Mouse (Mus musculus): ENCODE results near the gene Snd1.
"Not testable (repeated sequence)": the region's sequence is repeated elsewhere in the genome, so short reads cannot be mapped to it uniquely, and the experiment has no call there.

Gene Snd1

GRCm38 (mm10) chr6:28486008-28486407, 11.1 kb downstream of the Snd1 start:
- DNase-seq (ENCODE audit: low spot score): no peak

DNA sequence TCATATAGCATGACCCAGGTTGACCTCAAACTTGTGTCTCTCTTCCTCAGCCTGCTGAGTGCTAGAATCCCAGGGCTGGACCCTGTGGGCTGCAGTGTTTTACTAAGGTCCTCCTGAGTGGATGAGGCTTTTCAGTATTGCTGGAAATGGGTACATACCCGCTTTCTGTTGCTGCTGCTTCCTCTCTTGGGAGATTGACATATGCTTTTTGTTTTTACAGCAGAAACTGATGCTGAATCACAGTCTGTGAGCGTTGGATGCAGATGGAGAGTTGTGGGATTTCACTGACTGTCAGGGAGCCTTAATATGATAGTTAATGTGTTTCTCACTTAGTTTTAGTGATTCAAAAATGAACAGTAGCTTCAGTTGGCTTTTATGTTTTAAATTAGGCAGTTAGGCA, 11.5 kb downstream of the Snd1 start:
- no peak for DNase-seq (ENCODE audit: low spot score)

DNA sequence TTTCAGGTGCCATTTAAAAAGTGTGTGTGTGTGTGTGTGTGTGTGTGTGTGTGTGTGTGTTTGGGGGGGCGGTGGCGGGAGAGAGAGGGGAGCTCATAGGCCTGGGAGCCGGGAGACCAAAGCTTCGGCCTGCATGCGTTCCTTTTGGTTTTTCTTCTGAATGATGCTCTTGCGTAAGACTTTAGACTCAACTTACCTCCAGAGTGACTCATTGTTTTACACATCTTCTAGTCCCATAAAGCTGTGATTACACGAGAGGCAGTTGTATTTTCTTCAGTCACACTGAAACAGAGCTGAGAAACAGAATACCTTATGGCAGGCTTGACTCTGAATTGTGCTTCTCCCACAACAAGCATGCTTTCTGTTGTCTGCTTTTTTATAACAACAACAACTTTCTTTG, 12.0 kb downstream of the Snd1 start:
- no peak for DNase-seq (ENCODE audit: low spot score)

DNA sequence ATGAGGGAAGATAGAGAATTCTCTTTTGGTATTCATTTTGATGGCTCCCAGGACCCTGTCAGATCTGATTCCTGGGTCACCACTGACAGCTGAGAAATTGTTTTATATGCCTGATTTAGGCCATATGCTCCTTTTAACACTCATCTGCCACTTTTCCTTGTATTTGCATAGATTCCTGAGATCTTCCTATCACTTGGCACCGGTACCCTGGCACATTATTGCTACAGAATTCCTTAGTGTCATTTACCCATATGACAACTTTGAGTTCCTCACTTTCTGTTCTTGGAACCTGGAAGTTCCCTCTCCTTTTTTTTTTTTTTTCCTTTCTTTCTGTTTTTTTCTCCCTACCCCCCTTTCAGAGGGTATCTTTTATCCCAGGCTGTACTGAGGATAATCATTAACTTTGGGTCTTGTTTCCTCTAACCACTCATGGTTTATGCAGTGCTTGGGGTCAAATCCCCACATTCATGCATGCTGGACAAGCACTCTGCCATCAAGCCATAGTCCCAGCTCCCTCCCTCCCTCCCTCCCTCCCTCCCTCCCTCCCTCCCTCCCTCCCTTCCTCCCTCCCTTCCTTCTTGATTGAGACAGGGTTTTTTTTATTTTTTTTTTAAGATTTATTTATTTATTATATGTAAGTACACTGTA, 13.4 kb downstream of the Snd1 start:
- DNase-seq (ENCODE audit: low spot score): no peak

- no peak for DNase-seq (ENCODE audit: low spot score)
These were observed 15.7 kb downstream of the Snd1 start for GRCm38 (mm10) chr6:28490612-28491011.

GRCm38 (mm10) chr6:28491198-28491597, 16.3 kb downstream of the Snd1 start:
- no peak for DNase-seq (ENCODE audit: low spot score)

- no peak for DNase-seq (ENCODE audit: low spot score)
These were observed 22.9 kb downstream of the Snd1 start for GRCm38 (mm10) chr6:28497837-28498236.

DNA sequence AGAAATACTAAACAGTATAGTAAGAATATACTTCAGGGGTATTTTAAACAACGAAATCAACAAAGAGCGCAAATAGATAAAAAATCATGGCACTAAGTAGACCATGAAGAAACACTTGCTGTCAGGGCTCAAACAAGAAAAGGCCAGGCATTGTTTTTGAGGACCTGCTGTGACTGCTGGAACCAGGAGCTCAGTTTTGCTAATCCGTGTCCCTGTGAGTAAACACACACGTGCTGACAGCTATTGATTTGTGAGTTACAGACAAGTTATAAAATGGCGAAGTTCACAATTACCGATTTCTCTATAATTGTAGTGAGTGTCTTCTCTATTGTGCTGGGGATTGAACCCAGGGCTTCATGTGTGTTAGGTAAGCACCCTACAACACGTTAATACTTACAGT, 27.6 kb downstream of the Snd1 start:
- no peak for DNase-seq (ENCODE audit: low spot score)

GRCm38 (mm10) chr6:28503148-28503547, 28.2 kb downstream of the Snd1 start:
- no peak for DNase-seq (ENCODE audit: low spot score)

GRCm38 (mm10) chr6:28504611-28505010, 29.7 kb downstream of the Snd1 start:
- peak; percentile 77 for DNase-seq (ENCODE audit: low spot score)

DNA sequence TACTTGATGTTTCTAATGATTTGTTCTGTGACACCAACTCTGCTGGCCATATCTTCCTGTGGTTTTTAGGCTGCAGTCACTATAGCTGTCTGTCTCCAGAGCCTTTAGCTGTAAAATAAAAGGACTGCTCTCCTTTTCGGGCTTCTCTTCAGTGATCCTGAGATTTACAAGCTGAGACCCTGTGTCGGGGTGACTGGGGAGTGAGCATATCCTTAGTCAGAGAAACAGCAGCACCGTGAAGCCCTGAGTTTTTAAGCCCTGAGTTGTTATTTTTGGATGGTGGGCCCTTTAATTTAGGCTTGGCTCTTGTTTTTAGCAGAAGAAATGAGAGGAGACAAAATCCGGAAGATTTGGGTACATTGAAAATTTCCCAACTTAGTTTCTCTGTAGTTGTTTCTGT, 32.8 kb downstream of the Snd1 start:
- DNase-seq (ENCODE audit: low spot score): no peak

- DNase-seq (ENCODE audit: low spot score): no peak
These were observed 39.3 kb downstream of the Snd1 start for GRCm38 (mm10) chr6:28514195-28514594.

- no peak for DNase-seq (ENCODE audit: low spot score)
These were observed 40.0 kb downstream of the Snd1 start for GRCm38 (mm10) chr6:28514830-28515350.

DNA sequence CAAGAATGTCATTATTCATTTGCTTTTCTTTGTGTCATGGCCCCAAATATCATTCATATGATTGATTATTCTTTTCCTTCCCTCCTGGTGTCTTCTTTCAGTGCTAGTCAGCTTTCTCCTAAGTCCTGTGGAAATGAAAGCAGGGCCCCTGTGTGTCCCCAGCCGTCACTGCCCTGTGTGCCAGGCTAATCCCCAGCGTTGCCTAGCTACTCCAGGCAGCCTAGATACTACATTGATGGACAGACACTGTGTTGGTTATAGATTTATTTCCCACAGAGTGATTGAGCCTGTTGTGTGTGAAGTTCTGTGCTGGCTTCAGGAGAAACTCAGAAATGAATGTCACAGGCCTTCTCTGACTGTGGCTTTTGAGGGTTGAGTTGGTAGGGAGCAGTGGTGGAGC, 41.7 kb downstream of the Snd1 start:
- no peak for DNase-seq (ENCODE audit: low spot score)

DNA sequence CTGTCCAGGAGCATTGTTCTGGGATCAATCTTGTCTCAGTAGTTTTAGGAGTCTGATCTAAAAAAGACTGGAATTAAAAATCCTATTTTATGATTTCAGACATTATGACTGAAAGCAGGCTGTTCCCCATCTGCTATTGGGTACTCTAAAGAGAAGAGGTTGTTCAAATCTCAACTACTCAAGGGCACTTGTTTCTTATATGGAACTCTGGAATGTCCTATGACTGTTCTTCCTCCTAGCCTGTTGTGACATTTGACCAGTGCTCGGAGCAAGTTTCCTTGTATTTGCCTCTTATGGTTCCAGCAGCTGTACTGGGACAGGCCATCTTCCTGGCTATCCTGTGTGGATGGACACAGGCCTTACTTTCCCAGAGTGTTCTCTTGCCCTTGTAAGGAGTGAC, 42.1 kb downstream of the Snd1 start:
- no peak for DNase-seq (ENCODE audit: low spot score)

DNA sequence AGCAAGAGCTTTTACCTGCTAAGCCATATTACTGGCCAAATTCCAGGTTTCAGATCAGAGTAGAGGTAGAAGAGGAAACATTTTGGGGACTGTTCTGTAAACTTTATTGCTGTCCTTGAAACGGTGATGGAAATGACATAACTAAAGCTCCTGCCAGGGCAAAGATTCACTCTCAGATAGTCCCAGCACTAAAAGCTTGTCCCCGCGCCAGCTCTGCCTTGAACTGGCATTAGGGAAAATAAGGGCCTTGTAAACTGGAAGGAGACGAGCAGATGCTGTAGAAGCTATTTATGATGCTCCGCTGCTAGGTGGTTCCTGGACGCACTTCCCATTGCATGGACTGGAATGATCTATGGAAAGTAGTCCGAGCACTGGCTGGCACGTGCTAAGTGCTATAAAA, 44.5 kb downstream of the Snd1 start:
- no peak for DNase-seq (ENCODE audit: low spot score)

- not testable (repeated sequence) for DNase-seq (ENCODE audit: low spot score)
These were observed 45.8 kb downstream of the Snd1 start for GRCm38 (mm10) chr6:28520787-28521186.

DNA sequence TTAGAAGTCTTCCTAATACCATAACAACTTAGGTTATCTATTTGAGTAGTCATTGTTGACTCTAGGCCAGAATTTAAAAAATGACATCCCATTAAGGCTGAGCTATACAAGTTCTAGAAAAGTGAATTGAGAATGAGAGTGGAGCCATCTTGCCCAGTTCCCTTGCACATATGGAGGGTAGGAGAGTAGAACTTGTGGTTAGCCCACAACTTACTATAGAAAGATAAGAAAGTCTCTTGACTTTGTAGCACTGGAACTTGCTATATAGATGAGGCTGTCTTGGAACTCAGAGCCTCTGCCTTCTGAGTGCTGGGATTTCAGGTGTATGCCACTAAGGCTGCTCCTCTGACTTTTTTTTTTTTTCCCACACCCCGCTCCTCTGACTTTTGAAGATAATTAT, 46.5 kb downstream of the Snd1 start:
- DNase-seq (ENCODE audit: low spot score): no peak

- no peak for DNase-seq (ENCODE audit: low spot score)
These were observed 50.6 kb downstream of the Snd1 start for GRCm38 (mm10) chr6:28525589-28525988.

DNA sequence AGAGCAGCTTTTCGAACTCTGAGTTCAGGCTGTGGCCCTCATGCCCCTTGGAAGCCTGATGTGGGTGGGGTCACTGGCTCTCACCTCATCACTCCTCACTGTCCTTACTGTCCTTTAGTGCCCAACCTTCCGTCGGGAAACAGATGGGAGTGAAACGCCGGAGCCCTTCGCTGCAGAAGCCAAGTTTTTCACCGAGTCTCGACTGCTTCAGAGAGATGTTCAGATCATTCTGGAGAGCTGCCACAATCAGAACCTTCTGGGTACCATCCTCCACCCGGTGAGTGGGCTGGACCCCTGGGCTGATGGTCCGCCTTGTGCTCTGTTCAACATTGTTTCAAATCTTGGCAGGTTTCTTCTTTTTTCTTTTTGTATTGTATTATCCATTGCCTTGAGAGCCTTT, 52.5 kb downstream of the Snd1 start:
- no peak for DNase-seq (ENCODE audit: low spot score)

- DNase-seq (ENCODE audit: low spot score): no peak
These were observed 53.3 kb downstream of the Snd1 start for GRCm38 (mm10) chr6:28528208-28528607.

DNA sequence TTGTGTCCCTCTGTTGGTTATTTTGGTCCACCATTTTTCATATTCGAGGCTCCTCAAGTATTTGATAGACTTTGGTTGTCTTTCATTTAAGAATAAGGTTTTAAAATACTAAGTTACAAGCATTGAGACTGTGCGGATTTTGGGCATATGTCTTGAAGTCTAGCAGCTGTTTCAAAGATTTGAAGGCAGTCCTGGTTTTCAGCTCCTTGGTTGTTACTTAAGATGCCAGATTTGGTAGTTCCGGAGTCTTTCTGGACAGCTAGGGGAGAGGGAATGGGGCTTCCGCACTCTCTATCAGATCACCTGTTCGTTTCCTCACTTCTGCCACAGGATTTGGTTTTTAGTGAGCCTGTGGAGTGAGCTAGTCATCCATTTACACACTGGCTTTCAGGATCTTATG, 61.5 kb downstream of the Snd1 start:
- DNase-seq (ENCODE audit: low spot score): no peak

DNA sequence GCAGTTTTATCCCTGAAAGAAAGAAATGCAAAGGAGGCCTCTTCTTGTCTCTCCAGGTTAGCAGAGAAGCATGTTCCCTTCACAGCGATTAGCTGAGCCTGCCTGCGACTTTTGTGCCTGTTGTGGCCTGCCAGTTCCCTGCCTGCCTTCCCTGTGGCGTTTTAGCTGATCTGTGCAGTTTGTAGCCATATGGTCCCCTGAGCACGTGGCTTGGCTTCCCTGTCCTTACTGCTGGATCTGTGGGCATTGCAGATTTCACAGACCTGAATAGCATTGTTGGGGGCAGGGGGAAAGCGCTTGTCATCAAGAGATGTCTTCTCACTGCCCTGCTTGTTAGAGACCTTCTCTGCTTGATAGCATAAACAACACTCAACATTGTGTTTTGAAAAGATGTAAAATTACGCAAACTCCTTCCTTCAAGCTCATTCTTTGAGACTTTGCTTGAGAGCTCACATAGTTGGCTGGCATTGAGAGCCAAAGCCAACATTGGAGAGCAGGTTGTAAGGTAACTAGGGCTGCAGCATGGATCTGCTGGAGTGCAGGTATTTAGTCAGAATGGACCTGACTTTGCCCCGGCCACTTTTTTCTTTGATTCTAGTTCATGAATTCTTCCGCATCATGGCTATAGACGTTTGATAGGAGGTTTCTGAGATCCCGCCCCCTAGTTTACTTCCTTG, 63.0 kb downstream of the Snd1 start:
- DNase-seq (ENCODE audit: low spot score): no peak

DNA sequence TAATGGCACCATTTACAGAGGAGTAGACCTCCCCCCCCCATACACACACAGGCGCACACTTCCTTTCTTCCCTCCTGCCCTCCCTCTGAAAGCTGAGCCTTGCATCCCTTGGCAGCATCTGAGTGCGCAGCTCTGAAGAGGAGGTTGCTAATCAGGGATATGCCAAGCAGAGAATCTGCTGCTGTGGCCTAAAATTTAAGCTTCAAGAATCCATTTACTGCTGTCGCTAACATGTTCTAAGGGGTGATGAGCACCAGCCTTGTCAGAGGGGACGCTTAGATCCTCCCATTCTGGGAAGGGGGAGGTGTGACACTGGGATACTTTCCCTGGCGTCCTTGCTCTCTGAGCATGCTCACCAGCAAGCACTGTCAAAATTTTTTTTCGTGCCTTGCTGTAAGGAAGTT, 67.4 kb downstream of the Snd1 start:
- no peak for DNase-seq (ENCODE audit: low spot score)

Data from yolk sac, embryonic 10.5 days (tissue).